Mouse (Mus musculus): ENCODE measurements around the gene Tmem141.

- no peak for TF ChIP-seq USF1 (IDR thresholded peaks at IDR 0.05; ENCODE audit: low read depth)
- no peak for TF ChIP-seq CTCF (IDR thresholded peaks at IDR 0.05; ENCODE audit: control insufficient read depth, insufficient read depth, insufficient read length)
- TF ChIP-seq MAX (IDR thresholded peaks at IDR 0.05) = no peak
- no peak for TF ChIP-seq MYOG (IDR thresholded peaks at IDR 0.05; ENCODE audit: control insufficient read depth, extremely low read depth, insufficient read length)
- no peak for TF ChIP-seq CEBPB (IDR thresholded peaks at IDR 0.05; ENCODE audit: low read depth)
- TF ChIP-seq MYOD1 (IDR thresholded peaks at IDR 0.05; ENCODE audit: control insufficient read depth, insufficient read length, low read depth) = peak; percentile 95
- TF ChIP-seq FOSL1 (IDR thresholded peaks at IDR 0.05; ENCODE audit: insufficient read depth, low read length, poor library complexity, severe bottlenecking) = peak; percentile 7
These were observed 39.6 kb upstream of the Tmem141 start for GRCm38 (mm10) chr2:25661245-25661970.

All from C2C12 (cell line).